Mouse (Mus musculus) B cell, adult 2 months (primary cell): Measurements from ENCODE around the gene Szrd1.
A peak's percentile ranks its signal among the peaks of the same experiment; 100 is the strongest.

Source experiments
- DNase-seq, 2 experiments: peaks; one replicate each; pipeline ENCODE4 v3.0.0; 2022

Gene Szrd1

GRCm38 (mm10) chr4:141066709-141067515 is 72.7 kb downstream of the Szrd1 start:
- no peak for DNase-seq

- peak; percentile 87 to 88 for DNase-seq
Observed at GRCm38 (mm10) chr4:141065123-141065522, 74.5 kb downstream of the Szrd1 start.

- no peak for DNase-seq
Observed at GRCm38 (mm10) chr4:141064104-141064659, 75.4 kb downstream of the Szrd1 start.
